Mouse (Mus musculus): Measurements from ENCODE around the gene Glp2r.
A peak's percentile ranks its signal among the peaks of the same experiment; 100 is the strongest.

Gene Glp2r

GRCm38 (mm10) chr11:67728726-67729125 lies 42.2 kb downstream of the Glp2r start:
- DNase-seq (ENCODE audit: low spot score): no peak

GRCm38 (mm10) chr11:67727095-67727494 lies 43.9 kb downstream of the Glp2r start:
- DNase-seq (ENCODE audit: low spot score): no peak

- DNase-seq (ENCODE audit: low spot score): no peak
Measured at GRCm38 (mm10) chr11:67723231-67724013, 47.5 kb downstream of the Glp2r start.

GRCm38 (mm10) chr11:67722399-67723156 lies 48.4 kb downstream of the Glp2r start:
- DNase-seq (ENCODE audit: low spot score): no peak

- no peak for DNase-seq (ENCODE audit: low spot score)
Measured at GRCm38 (mm10) chr11:67721485-67721884, 49.5 kb downstream of the Glp2r start.

- DNase-seq (ENCODE audit: low spot score): no peak
Measured at GRCm38 (mm10) chr11:67715382-67715781, 55.6 kb downstream of the Glp2r start.

- DNase-seq (ENCODE audit: low spot score): no peak
Measured at GRCm38 (mm10) chr11:67712976-67713375, 58.0 kb downstream of the Glp2r start.

- no peak for DNase-seq (ENCODE audit: low spot score)
Measured at GRCm38 (mm10) chr11:67694703-67695376, 76.1 kb downstream of the Glp2r start, which contains the start of gene Rcvrn. Rcvrn (plus strand) TSS chr11:67695326.

GRCm38 (mm10) chr11:67686109-67686508 lies 84.8 kb downstream of the Glp2r start:
- no peak for DNase-seq (ENCODE audit: low spot score)

GRCm38 (mm10) chr11:67681871-67682270 lies 89.1 kb downstream of the Glp2r start:
- DNase-seq (ENCODE audit: low spot score): no peak

- DNase-seq (ENCODE audit: low spot score): no peak
Measured at GRCm38 (mm10) chr11:67679930-67680329, 91.0 kb downstream of the Glp2r start.

- no peak for DNase-seq (ENCODE audit: low spot score)
Measured at GRCm38 (mm10) chr11:67679300-67679699, 91.7 kb downstream of the Glp2r start.

GRCm38 (mm10) chr11:67675562-67676540 lies 95.1 kb downstream of the Glp2r start:
- peak; percentile 21 for DNase-seq (ENCODE audit: low spot score)

- DNase-seq (ENCODE audit: low spot score): no peak
Measured at GRCm38 (mm10) chr11:67672140-67672539, 98.8 kb downstream of the Glp2r start.

- no peak for DNase-seq (ENCODE audit: low spot score)
Measured at GRCm38 (mm10) chr11:67670031-67670430, 100.9 kb downstream of the Glp2r start.

- DNase-seq (ENCODE audit: low spot score): no peak
Measured at GRCm38 (mm10) chr11:67668460-67669007, 102.4 kb downstream of the Glp2r start.

- DNase-seq (ENCODE audit: low spot score): no peak
Measured at GRCm38 (mm10) chr11:67667531-67668332, 103.2 kb downstream of the Glp2r start.

- no peak for DNase-seq (ENCODE audit: low spot score)
Measured at GRCm38 (mm10) chr11:67666129-67666528, 104.8 kb downstream of the Glp2r start.

GRCm38 (mm10) chr11:67664918-67665317 lies 106.0 kb downstream of the Glp2r start:
- no peak for DNase-seq (ENCODE audit: low spot score)

- DNase-seq (ENCODE audit: low spot score): no peak
Measured at GRCm38 (mm10) chr11:67664261-67664660, 106.7 kb downstream of the Glp2r start.
